Mouse (Mus musculus) mouse trophoblast stem cell (cell line): Measurements from ENCODE around the gene Mgst2.

Experiments
- in situ Hi-C, 2 experiments: fragments of 300-500 bp; cut with MseI, MboI; formaldehyde crosslinking; loops; 2 replicates in 1 of 2; 3 replicates in 1 of 2; pipeline ENCODE4 v1.15.1; 2025

The Mgst2 gene

DNA sequence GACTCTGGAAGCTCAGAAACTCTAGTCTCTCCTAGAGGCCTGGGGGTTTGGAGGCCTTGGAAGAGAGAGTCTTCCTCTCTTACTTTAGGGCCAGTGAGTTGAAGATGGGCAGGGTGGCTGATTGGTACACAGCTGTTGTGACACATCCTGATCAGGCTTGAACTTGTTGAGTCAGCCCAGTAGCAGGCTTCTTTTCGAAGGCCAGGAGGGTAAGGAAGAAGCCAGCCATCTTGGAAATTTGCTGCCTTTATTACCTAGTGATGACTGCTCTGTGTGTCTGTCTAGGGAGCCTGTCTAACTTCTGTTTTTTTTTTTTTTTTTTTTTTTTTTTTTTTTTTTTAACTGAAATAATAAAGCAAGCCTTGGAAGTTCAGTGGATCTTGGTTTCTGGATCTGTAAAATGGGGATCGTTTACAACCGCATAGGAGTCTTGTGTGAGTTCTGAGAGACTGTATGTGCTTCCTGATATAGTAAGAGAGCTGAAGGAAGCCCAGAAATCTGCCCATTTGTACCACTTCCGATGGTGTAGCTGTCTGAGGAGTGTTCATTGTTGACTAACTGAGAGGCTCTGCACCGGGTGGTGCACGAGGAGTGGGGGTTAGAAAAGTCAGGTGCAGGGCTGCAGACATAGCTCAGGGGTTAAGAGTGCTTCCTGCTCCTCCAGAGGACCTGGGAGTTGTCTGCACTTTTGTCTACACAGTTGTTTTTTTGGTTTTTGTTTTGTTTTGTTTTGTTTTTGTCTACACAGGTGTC lies 5.7 kb upstream of the Mgst2 start:
- in situ Hi-C loops, result no loop called here

DNA sequence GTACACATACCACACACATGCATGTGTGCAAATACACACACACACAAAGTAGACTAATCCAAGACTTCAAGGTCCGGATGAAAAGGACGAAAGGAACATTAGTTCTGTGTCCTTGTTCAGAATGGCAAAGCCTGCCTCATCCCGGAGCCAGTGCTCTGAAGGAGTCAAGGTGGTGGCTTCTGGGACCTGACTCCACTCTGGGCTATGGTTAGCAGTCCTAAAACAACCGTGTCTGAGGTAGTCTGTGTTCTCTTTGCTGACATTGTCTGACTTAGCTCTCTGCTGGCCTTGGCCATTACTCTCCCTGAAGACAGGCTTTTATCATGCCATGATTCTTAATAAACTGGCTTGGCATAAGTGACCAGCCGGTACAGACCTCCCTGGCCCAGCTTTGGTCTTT lies 745 bp upstream of the Mgst2 start:
- in situ Hi-C loops, result no loop called here

GRCm38 (mm10) chr3:51660821-51661276 lies 689 bp downstream of the Mgst2 start:
- in situ Hi-C loops, result no loop called here

DNA sequence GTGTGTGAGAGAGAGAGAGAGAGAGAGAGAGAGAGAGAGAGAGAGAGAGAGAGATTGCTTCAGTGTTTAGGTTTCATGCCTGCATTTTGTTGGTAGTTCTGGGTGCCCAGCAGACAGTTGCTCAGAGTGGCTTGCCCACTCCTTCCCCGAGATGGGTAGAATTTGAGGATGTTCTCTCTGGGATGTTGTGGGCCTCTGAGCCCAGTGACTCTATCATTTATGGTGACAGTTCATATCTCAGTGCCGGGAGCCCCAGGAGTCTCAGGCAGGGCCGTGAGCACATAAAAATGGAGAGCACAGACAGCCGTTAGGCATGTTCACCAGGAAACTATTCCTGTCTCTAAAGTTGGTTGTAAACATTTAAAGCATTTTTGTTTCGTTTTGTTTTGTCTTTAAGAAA lies 1.2 kb downstream of the Mgst2 start:
- in situ Hi-C loops, result no loop called here

DNA sequence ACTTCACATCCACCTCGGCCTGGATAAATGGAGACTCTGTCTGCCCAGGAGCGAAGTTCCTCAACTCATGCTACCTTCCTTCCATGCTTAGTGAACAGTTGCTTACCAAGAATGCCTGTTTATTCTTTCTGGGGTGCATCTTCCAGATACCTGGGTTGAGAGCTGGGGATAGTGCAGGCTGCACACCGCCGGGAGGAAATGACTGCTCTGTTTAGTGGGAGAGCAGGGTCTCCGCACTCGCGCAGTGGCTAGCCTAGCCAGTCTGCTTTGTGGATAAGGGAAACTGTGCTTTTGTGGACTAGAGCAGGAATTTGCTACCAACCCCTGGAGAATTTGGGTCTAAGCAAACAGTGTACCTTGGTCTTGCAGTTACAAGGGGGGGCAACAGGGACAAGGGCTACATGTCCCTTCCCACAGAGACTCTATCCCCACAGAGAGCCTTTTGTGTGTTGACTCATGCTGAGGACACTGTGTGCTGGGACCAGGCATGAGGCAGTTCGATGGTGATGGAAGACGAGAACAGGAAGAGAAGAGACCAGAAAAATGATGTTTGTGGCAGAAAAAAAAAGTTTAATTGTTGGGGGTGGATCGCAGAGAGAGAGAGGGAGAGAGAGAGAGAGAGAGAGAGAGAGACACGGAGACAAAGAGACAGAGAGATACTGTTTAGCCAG lies 1.9 kb downstream of the Mgst2 start:
- in situ Hi-C loops, result no loop called here

DNA sequence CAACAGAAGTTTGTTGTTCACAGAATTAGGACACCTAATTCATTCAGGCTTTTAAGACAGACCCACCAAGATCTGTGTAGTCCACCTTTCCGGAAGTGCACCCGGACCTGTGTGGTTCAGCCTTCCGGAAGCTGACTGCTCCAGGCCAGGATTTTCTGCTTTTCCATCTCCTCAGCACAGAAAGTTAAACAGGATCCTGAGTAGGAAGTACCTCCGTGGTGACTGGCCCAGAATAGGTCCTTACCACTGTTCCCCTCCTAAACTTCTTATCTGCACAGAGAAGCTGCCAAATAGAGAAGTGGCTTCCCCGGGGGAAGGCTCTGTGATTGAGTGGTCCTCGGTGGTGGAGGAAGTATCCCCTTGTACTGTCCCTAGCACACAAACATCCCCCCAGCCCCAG lies 2.4 kb downstream of the Mgst2 start:
- in situ Hi-C loops, result no loop called here

GRCm38 (mm10) chr3:51668607-51669006 lies 8.4 kb downstream of the Mgst2 start:
- in situ Hi-C loops, result no loop called here

GRCm38 (mm10) chr3:51670414-51671070 lies 10.4 kb downstream of the Mgst2 start:
- in situ Hi-C loops, result no loop called here

GRCm38 (mm10) chr3:51671071-51671469 lies 10.9 kb downstream of the Mgst2 start:
- in situ Hi-C loops, result no loop called here

DNA sequence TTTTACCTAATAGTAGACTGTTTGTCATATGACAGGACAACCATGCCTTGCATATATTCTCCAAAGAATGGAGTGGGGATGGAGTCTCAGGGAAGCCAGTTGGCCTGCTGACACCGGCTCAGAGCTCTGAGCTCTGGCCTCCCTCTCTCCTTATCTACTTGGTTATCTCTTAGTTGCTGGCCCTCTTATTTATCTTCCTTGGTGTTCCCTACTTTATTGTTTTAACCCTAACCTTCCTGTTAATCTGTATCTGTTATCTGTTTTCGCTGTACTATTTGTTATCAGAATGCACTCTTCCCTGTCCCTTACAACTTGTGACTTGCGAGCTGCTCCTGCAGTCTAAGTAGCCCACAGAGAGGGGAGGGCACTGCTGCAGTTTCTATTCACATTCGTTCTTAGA lies 12.5 kb downstream of the Mgst2 start:
- in situ Hi-C loops, result no loop called here

GRCm38 (mm10) chr3:51673408-51674086 lies 13.4 kb downstream of the Mgst2 start:
- in situ Hi-C loops, result no loop called here

DNA sequence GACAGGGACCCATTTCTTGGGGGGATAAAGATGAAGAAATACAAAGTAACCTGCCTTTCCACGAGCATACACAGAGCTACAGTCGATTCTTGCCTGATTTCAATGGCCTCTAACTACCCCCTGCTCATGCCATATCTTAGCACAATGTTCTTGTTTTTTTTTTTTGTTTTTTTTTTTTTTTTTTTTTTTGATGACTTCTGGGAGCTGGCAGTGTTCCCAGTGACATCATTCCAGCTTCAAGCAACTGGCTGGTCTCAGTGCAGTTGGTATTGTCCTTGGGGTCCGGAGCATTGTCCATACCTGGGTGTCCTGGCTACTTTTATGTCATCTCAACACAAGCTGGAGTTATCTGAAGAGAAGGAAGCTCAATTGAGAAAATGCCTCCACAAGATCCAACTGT lies 14.8 kb downstream of the Mgst2 start:
- in situ Hi-C loops, result no loop called here

DNA sequence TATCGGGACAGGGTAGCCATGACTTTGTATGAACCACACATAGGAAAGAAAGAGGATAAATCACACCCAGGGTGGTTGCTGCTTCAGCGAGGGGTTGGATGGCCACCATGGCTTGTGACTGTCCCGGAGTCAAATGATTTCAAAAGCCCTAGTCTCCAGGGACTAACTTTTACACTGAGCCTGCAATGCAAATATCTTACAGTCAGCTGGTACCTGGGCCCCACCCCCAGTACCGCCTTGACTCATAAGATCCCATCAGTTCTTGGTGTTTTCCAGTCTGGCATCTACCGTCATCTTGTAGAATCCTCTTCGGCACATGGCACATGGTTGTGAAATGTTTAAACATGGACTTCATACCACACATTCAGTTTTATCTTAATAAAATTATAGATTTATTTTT lies 25.4 kb downstream of the Mgst2 start:
- in situ Hi-C loops, result no loop called here

DNA sequence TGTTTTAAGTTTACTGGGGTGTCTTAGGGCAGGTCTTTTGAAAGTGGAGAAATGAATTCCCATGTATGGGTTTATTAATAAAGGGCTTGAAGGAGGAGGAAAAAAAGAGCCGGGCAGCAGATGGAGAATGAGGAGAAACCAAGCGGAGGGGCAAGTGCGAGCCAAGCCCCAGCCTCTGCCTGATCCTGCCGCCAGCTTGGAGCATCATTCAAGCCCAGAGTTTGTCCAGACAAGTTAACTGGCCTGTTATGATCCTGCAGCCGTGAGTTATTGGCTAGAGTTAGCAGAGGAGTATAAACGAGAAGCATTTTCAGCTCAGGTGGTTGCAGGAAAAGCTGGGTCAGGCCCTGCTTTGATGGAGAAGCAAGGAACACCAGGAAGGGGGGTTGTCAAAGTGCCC lies 26.2 kb downstream of the Mgst2 start:
- in situ Hi-C loops, result no loop called here

DNA sequence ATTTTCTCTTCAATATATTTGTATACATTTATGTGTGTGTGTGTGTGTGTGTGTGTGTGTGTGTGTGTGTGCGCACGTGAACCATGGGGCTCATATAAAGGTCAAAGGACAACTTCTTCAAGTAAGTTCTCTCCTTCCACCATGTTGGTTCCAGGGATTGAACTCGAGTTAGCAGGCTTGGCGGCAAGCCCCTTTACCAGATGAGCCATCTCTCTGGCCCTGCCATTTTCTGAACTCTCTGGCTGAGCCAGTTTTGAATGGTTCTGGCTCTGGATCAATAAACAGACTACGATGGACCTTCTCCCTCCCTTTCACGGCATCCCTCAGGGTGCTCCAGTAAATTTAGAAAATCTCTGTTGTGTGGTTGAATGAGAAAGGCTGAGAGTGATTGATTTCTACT lies 26.6 kb downstream of the Mgst2 start:
- in situ Hi-C loops, result no loop called here

DNA sequence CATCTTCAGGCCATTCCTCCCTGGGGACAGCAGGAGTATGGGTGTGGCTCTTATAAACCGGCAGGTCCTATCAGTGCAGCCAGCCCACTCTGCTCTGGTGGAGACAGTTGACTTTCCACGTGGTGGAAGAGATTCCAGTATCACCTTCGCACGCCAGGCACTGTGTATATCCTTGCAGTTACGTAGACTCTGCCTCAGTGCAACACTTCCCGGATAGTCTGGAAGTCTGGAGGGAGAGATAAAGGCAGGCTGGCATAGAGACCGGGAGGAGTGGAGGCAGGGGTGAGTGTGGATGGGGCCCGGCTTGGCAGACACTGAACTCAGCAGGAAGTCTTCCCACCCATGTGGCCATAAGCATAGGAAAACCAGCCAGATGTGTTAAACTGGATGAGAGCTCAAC lies 28.6 kb downstream of the Mgst2 start:
- in situ Hi-C loops, result no loop called here

GRCm38 (mm10) chr3:51693196-51693595 lies 33.0 kb downstream of the Mgst2 start:
- in situ Hi-C loops, result no loop called here

- in situ Hi-C loops, result no loop called here
These were observed 34.4 kb downstream of the Mgst2 start for GRCm38 (mm10) chr3:51694576-51694975.

GRCm38 (mm10) chr3:51695713-51696112 lies 35.6 kb downstream of the Mgst2 start:
- in situ Hi-C loops, result no loop called here

DNA sequence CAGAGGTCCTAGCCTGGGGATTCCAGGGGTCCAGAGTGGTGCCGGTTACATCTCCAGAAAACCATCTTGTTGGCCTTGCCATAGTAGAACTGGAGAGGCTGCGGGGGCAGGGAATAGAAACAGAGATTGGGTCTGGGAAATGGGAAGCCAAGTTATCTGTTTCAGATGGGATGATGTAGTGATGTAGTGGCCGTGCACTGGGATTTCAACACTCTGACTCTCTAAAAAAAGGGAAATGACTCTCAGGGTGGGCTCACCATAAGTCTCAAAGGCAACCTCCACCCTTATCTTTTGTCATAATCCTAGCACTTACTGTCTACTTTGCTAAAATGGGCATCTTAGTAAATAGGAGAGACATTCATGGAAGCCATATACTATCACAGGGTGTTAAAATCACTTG lies 37.8 kb downstream of the Mgst2 start:
- in situ Hi-C loops, result no loop called here

DNA sequence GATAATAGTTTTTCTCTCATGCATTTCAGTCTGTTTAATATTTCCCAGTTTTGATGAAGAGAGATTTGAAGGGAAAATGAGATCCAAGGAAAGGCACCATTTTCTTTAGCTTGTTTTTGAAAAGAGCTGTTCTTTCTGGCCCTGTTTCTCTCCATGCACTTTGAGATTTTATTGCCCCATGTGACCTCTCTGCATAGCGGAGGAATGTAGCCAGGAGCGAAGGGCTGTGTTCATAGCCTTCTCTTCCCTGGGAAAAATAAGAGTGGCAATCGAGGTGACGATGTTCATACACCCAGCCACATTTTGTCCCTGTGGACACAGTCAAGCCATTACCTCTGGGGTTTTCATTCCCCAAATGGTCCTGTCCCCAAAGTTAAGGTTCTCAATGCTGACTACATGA lies 40.0 kb downstream of the Mgst2 start:
- in situ Hi-C loops, result no loop called here

DNA sequence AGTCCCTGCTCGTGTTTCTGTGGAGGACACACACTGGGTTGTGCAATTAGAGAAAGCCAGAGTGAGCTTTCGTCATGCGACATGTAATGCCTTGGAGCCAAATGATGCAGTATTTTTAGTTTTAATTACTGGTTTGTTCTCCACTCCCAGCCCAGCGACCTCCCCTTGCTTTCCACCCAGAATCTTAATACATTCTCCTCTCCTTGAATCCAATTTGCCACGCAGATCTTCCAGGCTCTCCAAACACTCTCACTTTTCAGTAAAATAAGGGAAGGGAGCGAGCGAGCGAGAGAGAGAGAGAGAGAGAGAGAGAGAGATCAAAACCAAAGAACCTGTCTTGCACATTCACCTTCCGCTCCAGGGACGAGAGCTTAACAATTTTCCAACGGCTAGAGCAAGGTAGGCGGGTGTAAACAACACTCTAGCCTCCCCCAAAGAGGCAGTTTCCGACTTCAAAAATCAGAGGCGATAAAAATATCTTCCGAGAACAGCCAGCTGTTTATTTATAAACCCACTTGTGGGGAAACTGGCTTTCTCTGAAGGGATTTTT lies 40.6 kb downstream of the Mgst2 start:
- in situ Hi-C loops, result no loop called here
